Mouse (Mus musculus) brain, adult 2 months (tissue): ENCODE results near the gene Deup1.
"Not testable (repeated sequence)": the region's sequence is repeated elsewhere in the genome, so short reads cannot be mapped to it uniquely, and the experiment has no call there.

Experiments
- DNase-seq: peaks from one replicate; pipeline ENCODE4 v3.0.0; 2011; ENCODE audit warnings: low read depth, low spot score

Gene Deup1

GRCm38 (mm10) chr9:15587157-15587854 lies 40.4 kb downstream of the Deup1 start:
- DNase-seq, result no peak

GRCm38 (mm10) chr9:15585956-15586355 lies 41.8 kb downstream of the Deup1 start:
- no peak for DNase-seq

GRCm38 (mm10) chr9:15584209-15584608 lies 43.5 kb downstream of the Deup1 start:
- DNase-seq, result no peak

GRCm38 (mm10) chr9:15582026-15582425 lies 45.7 kb downstream of the Deup1 start:
- DNase-seq, result no peak

GRCm38 (mm10) chr9:15580176-15580575 lies 47.6 kb downstream of the Deup1 start:
- no peak for DNase-seq

GRCm38 (mm10) chr9:15578946-15579345 lies 48.8 kb downstream of the Deup1 start:
- DNase-seq, result no peak

- DNase-seq, result no peak
Measured at GRCm38 (mm10) chr9:15578427-15578826, 49.3 kb downstream of the Deup1 start.

- DNase-seq, result no peak
Measured at GRCm38 (mm10) chr9:15574750-15575454, 52.8 kb downstream of the Deup1 start.

- no peak for DNase-seq
Measured at GRCm38 (mm10) chr9:15562353-15562752, 65.4 kb downstream of the Deup1 start.

GRCm38 (mm10) chr9:15560451-15560850 lies 67.3 kb downstream of the Deup1 start:
- DNase-seq, result no peak

- no peak for DNase-seq
Measured at GRCm38 (mm10) chr9:15553322-15553721, 74.4 kb downstream of the Deup1 start.

- peak; percentile 20 for DNase-seq
Measured at GRCm38 (mm10) chr9:15551933-15552851, 75.5 kb downstream of the Deup1 start.

- DNase-seq, result not testable (repeated sequence)
Measured at GRCm38 (mm10) chr9:15551073-15551472, 76.7 kb downstream of the Deup1 start.

GRCm38 (mm10) chr9:15550461-15550961 lies 77.2 kb downstream of the Deup1 start:
- DNase-seq, result no peak

GRCm38 (mm10) chr9:15541735-15542354 lies 85.9 kb downstream of the Deup1 start:
- no peak for DNase-seq

- no peak for DNase-seq
Measured at GRCm38 (mm10) chr9:15538979-15539533, 88.7 kb downstream of the Deup1 start.

- DNase-seq, result no peak
Measured at GRCm38 (mm10) chr9:15537455-15538048, 90.2 kb downstream of the Deup1 start.

GRCm38 (mm10) chr9:15536861-15537426 lies 90.8 kb downstream of the Deup1 start:
- no peak for DNase-seq

- no peak for DNase-seq
Measured at GRCm38 (mm10) chr9:15535418-15535817, 92.3 kb downstream of the Deup1 start.

- DNase-seq, result no peak
Measured at GRCm38 (mm10) chr9:15534110-15534509, 93.6 kb downstream of the Deup1 start.
